Mouse (Mus musculus) CH12F3 (cell line): ENCODE results near the gene Zbed3.

Experiments
- in situ Hi-C: fragments of 300-500 bp; cut with MboI; formaldehyde crosslinking; loops from 2 replicates; pipeline ENCODE4 v1.14.3; 2020; ENCODE audit warnings: low sequenced_read_pairs

The Zbed3 gene

GRCm38 (mm10) chr13:95323400-95323799 is at the start of gene Zbed3:
TSS of gene Zbed3 (plus strand) at chr13:95323612.
- in situ Hi-C loops, result no loop called here

- in situ Hi-C loops, result no loop called here
These were observed 44.9 kb upstream of the Zbed3 start for GRCm38 (mm10) chr13:95278426-95279025.

GRCm38 (mm10) chr13:95281740-95282673 is 41.4 kb upstream of the Zbed3 start:
- in situ Hi-C loops, result no loop called here

GRCm38 (mm10) chr13:95286989-95287388 is 36.4 kb upstream of the Zbed3 start:
- in situ Hi-C loops, result no loop called here

GRCm38 (mm10) chr13:95288027-95288426 is 35.4 kb upstream of the Zbed3 start:
- in situ Hi-C loops, result no loop called here

GRCm38 (mm10) chr13:95291983-95292382 is 31.4 kb upstream of the Zbed3 start:
- in situ Hi-C loops, result no loop called here

GRCm38 (mm10) chr13:95299956-95300355 is 23.5 kb upstream of the Zbed3 start:
- in situ Hi-C loops, result no loop called here

- in situ Hi-C loops, result no loop called here
These were observed 16.8 kb upstream of the Zbed3 start for GRCm38 (mm10) chr13:95306596-95306995.

GRCm38 (mm10) chr13:95307100-95307655 is 16.2 kb upstream of the Zbed3 start:
- in situ Hi-C loops, result no loop called here

- in situ Hi-C loops, result no loop called here
These were observed 11.4 kb upstream of the Zbed3 start for GRCm38 (mm10) chr13:95312016-95312415.

GRCm38 (mm10) chr13:95319153-95319552 is 4.3 kb upstream of the Zbed3 start:
- in situ Hi-C loops, result no loop called here

GRCm38 (mm10) chr13:95320451-95320850 is 3.0 kb upstream of the Zbed3 start:
- in situ Hi-C loops, result no loop called here

GRCm38 (mm10) chr13:95323950-95324625 is 676 bp downstream of the Zbed3 start:
- in situ Hi-C loops, result no loop called here

GRCm38 (mm10) chr13:95324626-95325079 is 1.2 kb downstream of the Zbed3 start:
- in situ Hi-C loops, result no loop called here

GRCm38 (mm10) chr13:95325080-95325906 is 1.9 kb downstream of the Zbed3 start:
- in situ Hi-C loops, result no loop called here

- in situ Hi-C loops, result no loop called here
These were observed 2.6 kb downstream of the Zbed3 start for GRCm38 (mm10) chr13:95325907-95326550.

- in situ Hi-C loops, result no loop called here
These were observed 3.4 kb downstream of the Zbed3 start for GRCm38 (mm10) chr13:95326611-95327344.

- in situ Hi-C loops, result no loop called here
These were observed 3.9 kb downstream of the Zbed3 start for GRCm38 (mm10) chr13:95327345-95327741.

GRCm38 (mm10) chr13:95328767-95329166 is 5.4 kb downstream of the Zbed3 start:
- in situ Hi-C loops, result no loop called here
